Comparison of ENCODE assay signal across 12 mouse cellular contexts in the genomic region with DNA sequence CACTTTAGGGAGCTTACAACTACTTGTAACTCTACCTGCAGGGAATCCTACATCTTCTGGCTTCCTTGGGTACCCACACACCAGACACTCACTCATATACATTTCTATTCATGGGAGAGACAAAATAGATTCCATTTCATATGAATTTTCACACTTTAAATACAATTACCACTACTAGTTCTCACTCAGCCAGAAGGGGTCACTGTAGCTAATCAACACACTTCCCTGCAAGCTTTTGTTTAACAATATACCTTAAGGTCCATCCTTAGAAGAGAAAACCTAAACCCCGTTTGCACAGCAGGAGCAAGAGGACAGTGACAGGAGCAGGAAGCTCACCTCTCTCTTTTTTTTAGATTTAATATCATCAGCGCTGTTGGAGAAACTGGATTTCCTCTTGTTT. TPM values are rescaled to one million over a fixed set of nuclear protein-coding genes. Genes with fewer than 3 reads are reported as not detected.
A peak's percentile ranks its signal among the peaks of the same experiment; 100 is the strongest.
DNase-seq lines count a peak whose midpoint lies in the region; ATAC-seq and TF ChIP-seq lines count a peak whose summit lies in the region.
"Had no signal": no experiment of that assay in that cellular context is flagged by ENCODE, and none has a peak within 500 bp of the region (broad histone marks: within the 10 kb centered on the region; RNA-seq: fewer than 3 reads in every experiment).

No protein-coding gene starts in this region.

- H3K36me3 ChIP-seq in kidney, embryonic 15.5 days, result peaks cover 92% of the 10 kb centered on the region
- peaks cover 21% of the 10 kb centered on the region; the same call in 1 of the 2 replicates for H3K36me3 ChIP-seq in midbrain, embryonic 15.5 days (replicated peaks)
- H3K36me3 ChIP-seq in midbrain, embryonic 11.5 days (ENCODE audit: control insufficient read depth, insufficient read depth, low read length), result peaks cover 19% of the 10 kb centered on the region
- peaks cover 66% of the 10 kb centered on the region for H3K36me3 ChIP-seq in heart, embryonic 12.5 days

- H3K27me3 ChIP-seq in kidney, embryonic 15.5 days, result no peaks in the 10 kb centered on the region
- H3K27me3 ChIP-seq in midbrain, embryonic 15.5 days (replicated peaks), result no peaks in the 10 kb centered on the region
- H3K27me3 ChIP-seq in midbrain, embryonic 11.5 days (ENCODE audit: control insufficient read depth, insufficient read depth, low read length), result no peaks in the 10 kb centered on the region
- no peaks in the 10 kb centered on the region for H3K27me3 ChIP-seq in Patski
- no peaks in the 10 kb centered on the region for H3K27me3 ChIP-seq in heart, embryonic 12.5 days (replicated peaks)
- H3K27me3 ChIP-seq: forebrain, embryonic 12.5 days; hindbrain, embryonic 13.5 days had no signal

- no peak for ATAC-seq in kidney, embryonic 15.5 days (replicated peaks; ENCODE audit: low FRiP score)
- no peak for ATAC-seq in midbrain, embryonic 15.5 days (replicated peaks)
- no peak for ATAC-seq in midbrain, embryonic 11.5 days (ENCODE audit: low FRiP score)
- ATAC-seq in Patski, result no peak
- ATAC-seq in heart, embryonic 12.5 days (ENCODE audit: insufficient number of reproducible peaks, low FRiP score), result no peak

- H3K27ac ChIP-seq in kidney, embryonic 15.5 days, result peak overlapping the region; percentile 22; the same call in 1 of the 2 replicates
- 0 out of 2 replicates have a peak overlapping the region, but pooled peaks have one; percentile 29 for H3K27ac ChIP-seq in midbrain, embryonic 15.5 days
- no peak overlapping the region for H3K27ac ChIP-seq in midbrain, embryonic 11.5 days (ENCODE audit: low read depth, low read length)
- H3K27ac ChIP-seq in heart, embryonic 12.5 days (ENCODE audit: poor library complexity, severe bottlenecking), result no peak overlapping the region
- H3K27ac ChIP-seq: forebrain, embryonic 12.5 days; hindbrain, embryonic 13.5 days had no signal

- CTCF ChIA-PET in Patski (lab: Charles Lee), result interaction anchor here (1.0 to 1.7 kb wide), 8 partner anchors 9 to 81 kb away, joined by 3 to 7 read pairs (median 4); partner anchors contain the start of gene Copz1

- in situ Hi-C loops in Patski (cut with MboI; ENCODE audit: low pct_unique_long_range_greater_than_20kb), result no loop called here

- no peak for DNase-seq in kidney, adult 11 months
- no peak for DNase-seq in midbrain, embryonic 11.5 days (ENCODE audit: low spot score, missing footprints)
- DNase-seq in Patski (ENCODE audit: low read depth, low spot score), result no peak
- DNase-seq in retina, postnatal 1 day, result peak; percentile 21
- DNase-seq: adrenal gland, postnatal 36 days; cerebellum, adult 2 months; left cerebral cortex, postnatal 4 days had no signal

- POLR2A ChIA-PET in Patski (lab: Charles Lee), result no interaction called here

- peaks cover 14% of the 10 kb centered on the region; the same call in 1 of the 2 replicates for H3K4me1 ChIP-seq in kidney, embryonic 15.5 days
- H3K4me1 ChIP-seq in midbrain, embryonic 15.5 days, result no peaks in the 10 kb centered on the region
- H3K4me1 ChIP-seq in midbrain, embryonic 11.5 days (ENCODE audit: control insufficient read depth, insufficient read depth, low read length), result no peaks in the 10 kb centered on the region
- peaks cover 13% of the 10 kb centered on the region for H3K4me1 ChIP-seq in heart, embryonic 12.5 days (replicated peaks)
- H3K4me1 ChIP-seq: forebrain, embryonic 12.5 days had no signal

- 53% methylated on average over 2 of the region's 2 CpGs for WGBS in kidney, embryonic 15.5 days
- 60% methylated on average over 2 of the region's 2 CpGs for WGBS in midbrain, embryonic 15.5 days
- 74% methylated on average over 2 of the region's 2 CpGs for WGBS in midbrain, embryonic 11.5 days
- 69% methylated on average over 2 of the region's 2 CpGs for WGBS in heart, embryonic 12.5 days

- H3K4me2 ChIP-seq in kidney, embryonic 15.5 days, result no peak overlapping the region
- no peak overlapping the region for H3K4me2 ChIP-seq in midbrain, embryonic 15.5 days
- H3K4me2 ChIP-seq in midbrain, embryonic 11.5 days, result no peak overlapping the region
- H3K4me2 ChIP-seq in heart, embryonic 12.5 days, result no peak overlapping the region
- H3K4me2 ChIP-seq: forebrain, embryonic 12.5 days; hindbrain, embryonic 13.5 days had no signal

- peak; percentile 53 for TF ChIP-seq CTCF in Patski (IDR thresholded peaks at IDR 0.05)

- no peak overlapping the region for H3K4me3 ChIP-seq in kidney, embryonic 15.5 days (replicated peaks)
- H3K4me3 ChIP-seq in midbrain, embryonic 15.5 days, result no peak overlapping the region
- H3K4me3 ChIP-seq in midbrain, embryonic 11.5 days (ENCODE audit: low read depth, low read length), result no peak overlapping the region
- H3K4me3 ChIP-seq in heart, embryonic 12.5 days, result no peak overlapping the region
- H3K4me3 ChIP-seq: forebrain, embryonic 12.5 days; hindbrain, embryonic 13.5 days had no signal

- no peaks in the 10 kb centered on the region for H3K9me3 ChIP-seq in kidney, embryonic 15.5 days (replicated peaks)
- no peaks in the 10 kb centered on the region for H3K9me3 ChIP-seq in midbrain, embryonic 15.5 days
- no peaks in the 10 kb centered on the region for H3K9me3 ChIP-seq in midbrain, embryonic 11.5 days (ENCODE audit: control insufficient read depth, low read length)
- H3K9me3 ChIP-seq in heart, embryonic 12.5 days (replicated peaks), result no peaks in the 10 kb centered on the region
- H3K9me3 ChIP-seq: forebrain, embryonic 12.5 days; hindbrain, embryonic 13.5 days had no signal

- H3K9ac ChIP-seq in kidney, embryonic 15.5 days, result no peak overlapping the region
- H3K9ac ChIP-seq in midbrain, embryonic 15.5 days, result no peak overlapping the region
- H3K9ac ChIP-seq in midbrain, embryonic 11.5 days (ENCODE audit: low read length), result no peak overlapping the region
- H3K9ac ChIP-seq in heart, embryonic 12.5 days, result no peak overlapping the region
- H3K9ac ChIP-seq: forebrain, embryonic 12.5 days; hindbrain, embryonic 13.5 days had no signal

RNA-seq across cellular contexts. Expression of gene Cbx5, which starts 34.5 kb away (rescaled TPM):
- polyA plus RNA-seq in kidney, embryonic 15.5 days (2015; fragmentation: Nextera tagmentation; extraction: Ambion mirVana), result 124 and 125 TPM in 2 replicates
- 147 and 153 TPM in 2 replicates for polyA plus RNA-seq in midbrain, embryonic 15.5 days (2015; fragmentation: Nextera tagmentation; extraction: Ambion mirVana)
- 206 and 218 TPM in 2 replicates for polyA plus RNA-seq in midbrain, embryonic 11.5 days (2014; fragmentation: Nextera tagmentation; extraction: Ambion mirVana)
- 92.4 TPM for polyA plus RNA-seq in Patski (2021)
- 150 and 164 TPM in 2 replicates for polyA plus RNA-seq in heart, embryonic 12.5 days (2016; fragmentation: Nextera tagmentation; extraction: Ambion mirVana)

RNA-seq across cellular contexts. Expression of gene Hnrnpa1, which starts 35.1 kb away (rescaled TPM):
- 1,025 and 1,038 TPM in 2 replicates for polyA plus RNA-seq in kidney, embryonic 15.5 days (2015; fragmentation: Nextera tagmentation; extraction: Ambion mirVana)
- 669 and 721 TPM in 2 replicates for polyA plus RNA-seq in midbrain, embryonic 15.5 days (2015; fragmentation: Nextera tagmentation; extraction: Ambion mirVana)
- polyA plus RNA-seq in midbrain, embryonic 11.5 days (2014; fragmentation: Nextera tagmentation; extraction: Ambion mirVana), result 1,348 and 1,391 TPM in 2 replicates
- 667 TPM for polyA plus RNA-seq in Patski (2021)
- polyA plus RNA-seq in heart, embryonic 12.5 days (2016; fragmentation: Nextera tagmentation; extraction: Ambion mirVana), result 554 and 557 TPM in 2 replicates

RNA-seq across cellular contexts. Expression of gene Smug1, which starts 38.3 kb away (rescaled TPM):
- polyA plus RNA-seq in kidney, embryonic 15.5 days (2015; fragmentation: Nextera tagmentation; extraction: Ambion mirVana), result 17.7 and 18.0 TPM in 2 replicates
- polyA plus RNA-seq in midbrain, embryonic 15.5 days (2015; fragmentation: Nextera tagmentation; extraction: Ambion mirVana), result 23.4 and 24.2 TPM in 2 replicates
- 26.5 and 27.2 TPM in 2 replicates for polyA plus RNA-seq in midbrain, embryonic 11.5 days (2014; fragmentation: Nextera tagmentation; extraction: Ambion mirVana)
- polyA plus RNA-seq in Patski (2021), result 17.4 TPM
- polyA plus RNA-seq in heart, embryonic 12.5 days (2016; fragmentation: Nextera tagmentation; extraction: Ambion mirVana), result 17.1 and 17.4 TPM in 2 replicates

RNA-seq across cellular contexts. Expression of gene Nfe2, which starts 53.0 kb away (rescaled TPM):
- polyA plus RNA-seq in kidney, embryonic 15.5 days (2015; fragmentation: Nextera tagmentation; extraction: Ambion mirVana), result 5.1 and 6.2 TPM in 2 replicates
- 0.63 and 0.92 TPM in 2 replicates for polyA plus RNA-seq in midbrain, embryonic 15.5 days (2015; fragmentation: Nextera tagmentation; extraction: Ambion mirVana)
- polyA plus RNA-seq in midbrain, embryonic 11.5 days (2014; fragmentation: Nextera tagmentation; extraction: Ambion mirVana), result 6.8 and 6.9 TPM in 2 replicates
- not detected for polyA plus RNA-seq in Patski (2021)
- polyA plus RNA-seq in heart, embryonic 12.5 days (2016; fragmentation: Nextera tagmentation; extraction: Ambion mirVana), result 12.1 and 12.4 TPM in 2 replicates

Comparison
In these comparisons a context has a peak if more than half of its experiments do, and no peak if none do; other contexts are left out.
1. H3K27ac ChIP-seq: peak in kidney, embryonic 15.5 days (single experiment) and midbrain, embryonic 15.5 days (single experiment); none in midbrain, embryonic 11.5 days (single experiment) and heart, embryonic 12.5 days (single experiment).